Mouse (Mus musculus): ENCODE results near the gene Dok5. TPM values are rescaled to one million over a fixed set of nuclear protein-coding genes. Genes with fewer than 3 reads are reported as not detected.
A peak's percentile ranks its signal among the peaks of the same experiment; 100 is the strongest.

Gene Dok5
- polyA plus RNA-seq, 1 experiment from 2014 or later = 61.9 TPM

DNA sequence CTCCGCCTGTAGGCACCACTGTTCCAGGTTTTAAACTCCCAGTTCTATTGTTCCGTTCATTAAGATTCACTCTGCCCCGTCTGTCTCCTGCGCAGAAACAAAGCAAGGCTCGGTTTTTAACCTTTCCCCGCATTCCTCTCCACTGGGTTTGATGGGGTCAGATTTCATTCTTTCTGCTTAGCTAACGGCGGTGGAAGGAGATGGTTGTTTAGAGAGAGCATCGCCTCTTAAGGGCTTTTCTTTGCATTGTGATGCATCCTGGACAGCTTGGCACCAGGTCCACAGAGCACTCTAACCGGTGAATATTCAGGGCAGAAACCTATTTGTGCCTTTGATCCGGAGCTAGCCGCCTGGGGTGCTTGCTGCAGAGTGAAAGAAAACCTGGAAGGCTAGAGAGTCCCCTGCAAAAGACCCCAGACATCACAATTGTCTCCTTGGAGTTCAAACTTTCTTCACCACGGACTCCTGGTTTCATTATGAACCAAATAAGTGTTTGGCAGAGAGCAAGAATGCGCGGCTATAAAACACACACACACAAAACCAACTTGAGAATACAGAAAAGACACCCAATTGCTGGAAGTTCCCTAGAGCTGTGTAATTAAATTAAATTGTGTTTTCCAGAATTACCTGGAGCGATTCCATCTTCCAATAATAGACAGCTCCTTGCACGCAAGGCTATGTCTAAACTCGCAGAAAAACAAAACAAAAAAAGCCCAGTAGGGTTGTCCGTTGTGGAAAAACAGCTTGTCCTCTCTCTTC, 40.7 kb downstream of the Dok5 start:
- peak overlapping the region; percentile 73 for H3K27ac ChIP-seq (replicated peaks)
- peak; percentile 35; the same call in 1 of the 2 replicates for ATAC-seq (ENCODE audit: low FRiP score, low read depth)
- 0 out of 2 replicates have a peak overlapping the region, but pooled peaks have one; percentile 14 for H3K9ac ChIP-seq
- peaks cover 15% of the 10 kb centered on the region for H3K4me1 ChIP-seq (replicated peaks)
- H3K4me3 ChIP-seq = no peak overlapping the region
- H3K4me2 ChIP-seq = peak overlapping the region; percentile 42
- 4% methylated on average over 19 of the region's 19 CpGs for WGBS
- no peaks in the 10 kb centered on the region for H3K36me3 ChIP-seq
- no peaks in the 10 kb centered on the region for H3K9me3 ChIP-seq
- H3K27me3 ChIP-seq = no peaks in the 10 kb centered on the region

- Histone ChIP-seq H3K4me3 (no peak overlapping the region), H3K9me3 (no peaks in the 10 kb centered on the region), H3K27ac (replicated peaks) (peak overlapping the region; percentile 73), H3K4me2 (peak overlapping the region; percentile 42; the same call in 1 of the 2 replicates), H3K27me3 (no peaks in the 10 kb centered on the region), H3K4me1 (replicated peaks) (peaks cover 13% of the 10 kb centered on the region), H3K36me3 (no peaks in the 10 kb centered on the region), H3K9ac (no peak overlapping the region)
- ATAC-seq (ENCODE audit: low FRiP score, low read depth) = no peak
- WGBS = 24% methylated on average over 8 of the region's 8 CpGs
Measured at GRCm38 (mm10) chr2:170772885-170773270, 41.3 kb downstream of the Dok5 start.

DNA sequence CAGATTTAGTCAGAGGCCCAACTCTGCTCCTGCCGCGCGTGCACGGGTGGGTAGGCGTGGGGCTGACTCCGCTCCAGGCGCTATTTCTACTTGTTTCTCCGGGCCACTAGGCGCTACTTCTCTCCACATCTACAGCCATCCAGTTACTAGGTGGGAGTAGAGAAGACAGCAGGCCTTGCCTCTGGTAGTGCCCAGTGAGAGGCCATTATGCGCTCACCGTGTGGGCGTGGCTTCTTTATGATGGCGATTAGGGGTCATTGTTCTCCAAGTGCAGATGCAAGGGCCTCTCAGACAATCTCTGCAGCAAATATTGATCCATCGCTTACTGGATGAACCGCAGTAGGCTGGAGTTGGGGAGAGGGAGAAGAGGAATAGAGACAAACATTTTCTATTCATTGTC, 44.0 kb downstream of the Dok5 start:
- Histone ChIP-seq H3K27me3 (no peaks in the 10 kb centered on the region), H3K9me3 (no peaks in the 10 kb centered on the region), H3K4me1 (replicated peaks) (peaks cover 20% of the 10 kb centered on the region), H3K4me3 (no peak overlapping the region), H3K27ac (replicated peaks) (no peak overlapping the region), H3K4me2 (no peak overlapping the region), H3K9ac (no peak overlapping the region), H3K36me3 (no peaks in the 10 kb centered on the region)
- ATAC-seq (ENCODE audit: low FRiP score, low read depth) = no peak
- WGBS = 84% methylated on average over 15 of the region's 15 CpGs

- H3K9ac ChIP-seq = no peak overlapping the region
Measured at GRCm38 (mm10) chr2:170776107-170776506, 44.5 kb downstream of the Dok5 start.

GRCm38 (mm10) chr2:170777572-170777971, 46.0 kb downstream of the Dok5 start:
- ATAC-seq (ENCODE audit: low FRiP score, low read depth) = no peak
- Histone ChIP-seq H3K9ac (no peak overlapping the region), H3K4me1 (replicated peaks) (peaks cover 20% of the 10 kb centered on the region), H3K27me3 (no peaks in the 10 kb centered on the region), H3K9me3 (no peaks in the 10 kb centered on the region), H3K27ac (replicated peaks) (no peak overlapping the region), H3K36me3 (no peaks in the 10 kb centered on the region), H3K4me2 (no peak overlapping the region), H3K4me3 (no peak overlapping the region)
- WGBS = 75% methylated on average over 6 of the region's 6 CpGs

More at GRCm38 (mm10) chr2:170776107-170776506, 44.5 kb downstream of the Dok5 start:
- Histone ChIP-seq H3K9me3 (no peaks in the 10 kb centered on the region), H3K4me2 (no peak overlapping the region), H3K27ac (replicated peaks) (no peak overlapping the region), H3K4me3 (no peak overlapping the region), H3K4me1 (replicated peaks) (peaks cover 25% of the 10 kb centered on the region), H3K36me3 (no peaks in the 10 kb centered on the region), H3K27me3 (no peaks in the 10 kb centered on the region)
- WGBS = 92% methylated on average over 11 of the region's 11 CpGs
- ATAC-seq (ENCODE audit: low FRiP score, low read depth) = no peak

DNA sequence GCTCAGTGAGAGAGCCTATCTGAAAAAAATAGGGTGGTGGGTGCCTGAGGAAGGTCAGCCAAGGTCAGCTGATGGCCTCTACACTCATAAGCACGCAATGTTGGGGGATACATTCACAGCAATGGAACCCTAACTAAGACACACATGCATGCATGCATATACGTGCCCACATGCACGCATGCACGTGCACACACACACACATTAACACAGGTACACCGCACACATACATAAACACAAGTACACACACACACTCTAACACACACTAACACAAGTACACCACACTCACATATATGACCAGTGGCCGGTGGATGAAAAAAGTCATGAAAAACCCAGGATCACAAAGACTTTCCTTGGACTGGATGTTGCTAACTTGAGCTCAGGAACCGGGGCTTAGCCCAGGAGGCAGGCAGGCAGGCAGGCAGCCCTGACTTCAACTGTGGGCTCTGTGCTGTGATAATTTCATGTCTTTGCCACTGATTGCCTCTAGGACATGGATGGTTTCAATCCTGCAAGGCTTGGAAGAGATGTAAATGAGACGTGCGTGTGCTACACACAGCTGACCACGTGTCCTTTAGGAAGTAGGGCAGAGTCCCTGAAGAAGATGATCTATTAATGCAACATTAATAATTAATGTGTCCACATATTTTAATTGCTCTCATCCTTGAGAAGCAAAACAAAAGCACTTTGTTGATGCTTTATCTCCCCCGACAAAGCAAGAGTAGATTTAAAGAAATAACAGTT, 48.6 kb downstream of the Dok5 start:
- Histone ChIP-seq H3K4me3 (no peak overlapping the region), H3K27me3 (no peaks in the 10 kb centered on the region), H3K9me3 (no peaks in the 10 kb centered on the region), H3K4me2 (no peak overlapping the region), H3K9ac (no peak overlapping the region), H3K4me1 (replicated peaks) (peaks cover 15% of the 10 kb centered on the region), H3K36me3 (no peaks in the 10 kb centered on the region), H3K27ac (replicated peaks) (peak overlapping the region; percentile 34; the same call in 1 of the 2 replicates)
- 80% methylated on average over 11 of the region's 11 CpGs for WGBS
- ATAC-seq (ENCODE audit: low FRiP score, low read depth) = no peak

- 98% methylated on average over 10 of the region's 10 CpGs for WGBS
- H3K4me1 ChIP-seq (replicated peaks) = peaks cover 10% of the 10 kb centered on the region
- no peak overlapping the region for H3K9ac ChIP-seq
Measured at GRCm38 (mm10) chr2:170788101-170788500, 56.5 kb downstream of the Dok5 start.

DNA sequence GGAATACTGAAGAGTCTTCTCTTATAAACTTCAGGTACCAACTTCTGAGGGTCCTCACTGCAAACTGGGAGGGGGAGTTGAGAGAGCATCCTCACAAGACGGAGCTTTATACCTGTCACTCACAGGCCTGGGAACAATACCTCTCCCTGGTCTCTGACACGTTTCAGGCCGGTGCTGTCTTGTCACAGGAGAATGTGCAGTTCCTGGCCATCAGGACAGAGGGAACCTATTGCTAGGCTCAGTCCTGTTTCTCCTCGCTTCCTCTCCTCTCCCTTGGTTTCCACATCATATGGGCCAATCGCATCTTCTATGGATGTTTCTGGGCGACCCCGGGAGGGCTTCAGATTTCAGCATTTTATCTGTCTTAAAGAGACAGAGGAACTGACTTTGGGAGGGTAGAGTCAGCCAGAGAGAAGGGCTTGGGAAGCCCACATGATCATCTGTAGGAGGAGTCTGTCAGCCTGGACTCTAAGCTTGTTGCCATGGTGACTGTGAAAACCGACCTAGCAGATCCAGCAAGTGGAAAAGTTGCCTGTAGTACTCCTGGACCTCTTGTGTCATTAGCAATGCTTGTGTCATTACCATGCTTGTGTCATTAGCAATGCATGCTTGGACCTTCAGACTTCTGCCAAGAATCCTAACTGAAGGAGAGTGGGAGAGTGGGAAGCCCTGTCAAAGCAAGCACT, 59.9 kb downstream of the Dok5 start:
- H3K9ac ChIP-seq = no peak overlapping the region
- H3K4me2 ChIP-seq = peak overlapping the region; percentile 8; the same call in 1 of the 2 replicates
- ATAC-seq (ENCODE audit: low FRiP score, low read depth) = peak; percentile 76
- WGBS = 33% methylated on average over 8 of the region's 8 CpGs
- H3K9me3 ChIP-seq = no peaks in the 10 kb centered on the region
- no peak overlapping the region for H3K4me3 ChIP-seq
- peaks cover 10% of the 10 kb centered on the region for H3K4me1 ChIP-seq (replicated peaks)
- 0 out of 2 replicates have a peak overlapping the region, but pooled peaks have one; percentile 6 for H3K27ac ChIP-seq (replicated peaks)
- no peaks in the 10 kb centered on the region for H3K36me3 ChIP-seq
- H3K27me3 ChIP-seq = no peaks in the 10 kb centered on the region

More at GRCm38 (mm10) chr2:170788101-170788500, 56.5 kb downstream of the Dok5 start:
- H3K4me2 ChIP-seq = no peak overlapping the region
- ATAC-seq (ENCODE audit: low FRiP score, low read depth) = no peak
- H3K27ac ChIP-seq (replicated peaks) = no peak overlapping the region
- H3K27me3 ChIP-seq = no peaks in the 10 kb centered on the region
- H3K36me3 ChIP-seq = no peaks in the 10 kb centered on the region
- H3K4me3 ChIP-seq = no peak overlapping the region
- no peaks in the 10 kb centered on the region for H3K9me3 ChIP-seq

DNA sequence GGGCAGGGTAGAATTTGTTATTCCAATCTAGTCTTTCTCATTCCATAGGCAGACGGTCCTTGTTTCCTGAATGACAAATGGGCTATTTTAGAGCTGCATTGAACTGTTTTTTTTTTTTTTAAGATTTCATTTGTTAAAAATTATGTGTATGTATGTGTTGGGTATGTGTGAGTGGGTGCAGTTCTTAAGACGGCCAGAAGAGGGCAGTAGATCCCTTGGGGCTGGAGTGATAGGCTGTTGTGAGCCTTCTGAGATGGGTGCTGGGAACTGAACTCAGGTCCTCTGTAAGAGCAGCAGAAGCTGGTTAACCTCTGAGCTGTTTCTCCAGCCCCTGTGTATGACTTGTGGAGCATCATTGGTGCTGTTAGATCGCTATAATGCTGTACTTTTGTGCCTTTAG, 63.6 kb downstream of the Dok5 start:
- Histone ChIP-seq H3K9me3 (no peaks in the 10 kb centered on the region), H3K27me3 (no peaks in the 10 kb centered on the region), H3K4me3 (no peak overlapping the region), H3K27ac (replicated peaks) (no peak overlapping the region), H3K36me3 (no peaks in the 10 kb centered on the region), H3K4me1 (replicated peaks) (peaks cover 10% of the 10 kb centered on the region), H3K4me2 (no peak overlapping the region), H3K9ac (no peak overlapping the region)
- ATAC-seq (ENCODE audit: low FRiP score, low read depth) = no peak
- 85% methylated on average over 3 of the region's 3 CpGs for WGBS

- whole genome bisulfite sequencing = 82% methylated on average over 6 of the region's 6 CpGs
- no peak for ATAC-seq (ENCODE audit: low FRiP score, low read depth)
Measured at GRCm38 (mm10) chr2:170802984-170803383, 71.4 kb downstream of the Dok5 start.

DNA sequence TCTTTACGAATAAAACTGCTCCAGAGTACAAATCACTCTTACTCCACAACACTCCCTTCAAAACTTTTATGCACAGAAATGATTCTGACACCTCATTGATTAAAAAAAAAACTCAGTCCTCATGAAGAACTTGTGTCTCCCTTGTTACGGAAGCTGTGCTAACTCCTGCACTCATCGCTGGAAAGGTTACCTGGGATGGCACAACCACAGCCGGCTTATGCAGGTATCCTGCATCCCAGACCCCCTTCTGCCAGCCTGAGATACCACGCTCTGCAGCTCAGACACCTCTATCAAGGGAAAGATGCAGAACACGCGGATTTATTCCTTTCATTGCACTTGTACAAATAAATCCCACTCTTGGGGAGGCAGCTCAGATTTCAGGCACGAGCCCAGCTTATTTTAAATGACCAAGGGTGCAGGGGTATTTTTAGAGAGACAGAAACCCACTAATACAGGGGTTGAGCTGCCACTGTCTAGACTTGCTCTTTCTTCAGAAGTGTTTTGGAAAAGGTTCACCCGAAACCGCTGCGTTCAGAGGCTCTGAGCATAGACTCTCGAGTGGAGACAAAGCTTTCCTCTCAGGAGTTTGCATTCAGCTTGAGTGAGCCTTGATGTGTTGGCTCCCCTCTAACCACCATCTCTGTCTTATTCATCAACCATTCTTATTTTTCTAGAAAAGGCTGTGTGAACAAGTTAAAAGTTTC, 76.1 kb downstream of the Dok5 start:
- no peak overlapping the region for H3K4me3 ChIP-seq
- no peak overlapping the region for H3K9ac ChIP-seq
- no peaks in the 10 kb centered on the region for H3K27me3 ChIP-seq
- no peak overlapping the region for H3K4me2 ChIP-seq
- no peaks in the 10 kb centered on the region for H3K9me3 ChIP-seq
- no peak for ATAC-seq (ENCODE audit: low FRiP score, low read depth)
- peaks cover 18% of the 10 kb centered on the region for H3K4me1 ChIP-seq (replicated peaks)
- H3K27ac ChIP-seq (replicated peaks) = peak overlapping the region; percentile 58
- WGBS = 54% methylated on average over 12 of the region's 12 CpGs
- no peaks in the 10 kb centered on the region for H3K36me3 ChIP-seq

More at GRCm38 (mm10) chr2:170802984-170803383, 71.4 kb downstream of the Dok5 start:
- Histone ChIP-seq H3K4me3 (no peak overlapping the region), H3K4me1 (replicated peaks) (peaks cover 11% of the 10 kb centered on the region), H3K4me2 (no peak overlapping the region), H3K9ac (no peak overlapping the region), H3K36me3 (no peaks in the 10 kb centered on the region), H3K27ac (replicated peaks) (no peak overlapping the region), H3K9me3 (no peaks in the 10 kb centered on the region), H3K27me3 (no peaks in the 10 kb centered on the region)
